Mouse (Mus musculus) MEL (cell line): ENCODE measurements around the gene Kcnn1. TPM values are rescaled to one million over a fixed set of nuclear protein-coding genes. Genes with fewer than 3 reads are reported as not detected.
A peak's percentile ranks its signal among the peaks of the same experiment; 100 is the strongest.

ENCODE experiments used
- DNase-seq: peaks from one replicate; pipeline ENCODE4 v3.0.0; 2011; ENCODE audit warnings: low read depth, low spot score
- H3K27ac ChIP-seq: 2 replicates; pipeline ENCODE4 v1.5.1; 2012; ENCODE audit warnings: low read depth, mild to moderate bottlenecking, control low read depth, low read length, moderate library complexity; ENCODE audit not compliant: control insufficient read depth
- H3K27me3 ChIP-seq, 2 experiments: fragments of 150-350 bp in 1 of 2; sonication (generic) in 1 of 2; 2 replicates each; pipeline ENCODE4 v1.6.1; 2012; ENCODE audit warnings: low read length in 2 of 2, mild to moderate bottlenecking in 2 of 2, improper control_type of control experiment in 1 of 2, moderate library complexity in 1 of 2; ENCODE audit not compliant: insufficient read depth in 2 of 2, control insufficient read depth in 1 of 2
- H3K36me3 ChIP-seq, 2 experiments: 2 replicates each; pipeline ENCODE4 v1.6.1; 2012 to 2014; ENCODE audit warnings: low read length in 2 of 2, improper control_type of control experiment in 1 of 2, inconsistent platforms in 1 of 2, mild to moderate bottlenecking in 1 of 2; ENCODE audit not compliant: insufficient read depth in 2 of 2, control insufficient read depth in 1 of 2
- H3K4me1 ChIP-seq, 2 experiments: fragments of 150-350 bp in 1 of 2; sonication (generic) in 1 of 2; 2 replicates each; pipeline ENCODE4 v1.6.1; 2012; ENCODE audit warnings: low read length in 2 of 2, improper control_type of control experiment in 1 of 2, mild to moderate bottlenecking in 1 of 2; ENCODE audit not compliant: insufficient read depth in 2 of 2, control insufficient read depth in 1 of 2
- H3K4me3 ChIP-seq, 2 experiments: fragments of 150-350 bp in 1 of 2; sonication (generic) in 1 of 2; 2 replicates each; pipeline ENCODE4 v1.5.1; 2012; ENCODE audit warnings: low read depth in 2 of 2, low read length in 2 of 2, mild to moderate bottlenecking in 2 of 2, moderate library complexity in 2 of 2, control low read depth in 1 of 2, improper control_type of control experiment in 1 of 2; ENCODE audit not compliant: control insufficient read depth in 1 of 2, insufficient read depth in 1 of 2
- H3K79me2 ChIP-seq: 2 replicates; pipeline ENCODE4 v1.6.1; 2012; ENCODE audit warnings: mild to moderate bottlenecking, low read length, moderate library complexity; ENCODE audit not compliant: control insufficient read depth, poor library complexity, insufficient read depth
- H3K9ac ChIP-seq: 2 replicates; pipeline ENCODE4 v1.6.1; 2012; ENCODE audit warnings: low read depth, mild to moderate bottlenecking, control low read depth, low read length, moderate library complexity; ENCODE audit not compliant: control insufficient read depth, poor library complexity, severe bottlenecking
- H3K9me3 ChIP-seq: fragments of 150-350 bp; sonication (generic); replicated peaks from 2 replicates; pipeline ENCODE4 v1.6.1; 2012; ENCODE audit warnings: mild to moderate bottlenecking, low read length, improper control_type of control experiment, moderate library complexity; ENCODE audit not compliant: insufficient read depth
- CHD1 ChIP-seq: IDR thresholded peaks from 2 replicates; pipeline ENCODE4 v1.6.1; 2012; ENCODE audit warnings: low read depth, mild to moderate bottlenecking, inconsistent platforms, low read length, improper control_type of control experiment
- CTCF ChIP-seq, 3 experiments: IDR thresholded peaks in 2 of 3; conservative IDR thresholded peaks in 1 of 3; 2 replicates each; pipeline ENCODE4 v1.5.1; 2011 to 2012; ENCODE audit warnings: low read length in 3 of 3, low read depth in 2 of 3, mild to moderate bottlenecking in 2 of 3, improper control_type of control experiment in 1 of 3, inconsistent platforms in 1 of 3, mixed read lengths in 1 of 3, moderate library complexity in 1 of 3; ENCODE audit not compliant: control insufficient read depth in 1 of 3, insufficient read depth in 1 of 3, poor library complexity in 1 of 3, severe bottlenecking in 1 of 3
- ELF1 ChIP-seq: IDR thresholded peaks from 2 replicates; pipeline ENCODE4 v1.6.1; 2014; ENCODE audit warnings: low read depth, mild to moderate bottlenecking, inconsistent platforms, low read length, improper control_type of control experiment, moderate library complexity
- GATA1 ChIP-seq: IDR thresholded peaks from 2 replicates; pipeline ENCODE4 v1.6.1; 2011; ENCODE audit warnings: low read depth, low read length, improper control_type of control experiment
- HCFC1 ChIP-seq: IDR thresholded peaks from 2 replicates; pipeline ENCODE4 v1.6.1; 2012; ENCODE audit warnings: low read depth, mild to moderate bottlenecking, inconsistent platforms, low read length, improper control_type of control experiment, moderate library complexity
- MAZ ChIP-seq: IDR thresholded peaks from 2 replicates; pipeline ENCODE4 v1.6.1; 2012; ENCODE audit warnings: low read depth, mild to moderate bottlenecking, inconsistent platforms, low read length, improper control_type of control experiment
- MXI1 ChIP-seq: IDR thresholded peaks from 2 replicates; pipeline ENCODE4 v1.6.1; 2011; ENCODE audit warnings: mild to moderate bottlenecking, low read depth, low read length, improper control_type of control experiment
- MYC ChIP-seq: IDR thresholded peaks from 2 replicates; pipeline ENCODE4 v1.6.1; 2011; ENCODE audit warnings: low read depth, mild to moderate bottlenecking, low read length, improper control_type of control experiment, moderate library complexity
- POLR2A ChIP-seq, 2 experiments: IDR thresholded peaks; 2 replicates each; pipeline ENCODE4 v1.6.1; 2011 to 2012; ENCODE audit warnings: low read length in 2 of 2, mild to moderate bottlenecking in 2 of 2, control low read depth in 1 of 2, improper control_type of control experiment in 1 of 2, low read depth in 1 of 2, moderate library complexity in 1 of 2; ENCODE audit not compliant: control insufficient read depth in 1 of 2, insufficient read depth in 1 of 2, poor library complexity in 1 of 2
- RAD21 ChIP-seq: IDR thresholded peaks from 2 replicates; pipeline ENCODE4 v1.6.1; 2011; ENCODE audit warnings: mild to moderate bottlenecking, low read depth, low read length, improper control_type of control experiment
- RCOR1 ChIP-seq: IDR thresholded peaks from 2 replicates; pipeline ENCODE4 v1.6.1; 2012; ENCODE audit warnings: low read depth, mild to moderate bottlenecking, inconsistent platforms, low read length, improper control_type of control experiment
- SMC3 ChIP-seq: IDR thresholded peaks from 2 replicates; pipeline ENCODE4 v1.6.1; 2011; ENCODE audit warnings: low read depth, low read length, improper control_type of control experiment
- TAL1 ChIP-seq: IDR thresholded peaks from 2 replicates; pipeline ENCODE4 v1.6.1; 2012; ENCODE audit warnings: mild to moderate bottlenecking, inconsistent platforms, low read length, moderate library complexity, mixed read lengths
- TCF12 ChIP-seq: IDR thresholded peaks from 2 replicates; pipeline ENCODE4 v1.6.1; 2014; ENCODE audit warnings: low read depth, mild to moderate bottlenecking, inconsistent platforms, low read length, improper control_type of control experiment, moderate library complexity
- UBTF ChIP-seq: IDR thresholded peaks from 2 replicates; pipeline ENCODE4 v1.6.1; 2012; ENCODE audit warnings: low read depth, mild to moderate bottlenecking, inconsistent platforms, low read length, improper control_type of control experiment, moderate library complexity, borderline replicate concordance; ENCODE audit not compliant: insufficient read depth
- ZC3H11A ChIP-seq: IDR thresholded peaks from 2 replicates; pipeline ENCODE4 v1.6.1; 2012; ENCODE audit warnings: low read depth, mild to moderate bottlenecking, inconsistent platforms, low read length, improper control_type of control experiment
- ZNF384 ChIP-seq: IDR thresholded peaks from 2 replicates; pipeline ENCODE4 v1.6.1; 2012; ENCODE audit warnings: low read depth, mild to moderate bottlenecking, inconsistent platforms, low read length, improper control_type of control experiment
- polyA plus RNA-seq, 2 experiments: library from polyadenylated mRNA; stranded (reverse) in 1 of 2; unstranded in 1 of 2; fragments of >175 nt in 1 of 2; fragments of >200 nt in 1 of 2; gene quantifications; 2 replicates each; pipeline versions ENCODE4 v1.2.1 to v1.2.4; 2012; ENCODE audit warnings: low replicate concordance in 2 of 2, low read depth in 1 of 2; ENCODE audit not compliant: insufficient read length in 2 of 2, insufficient read depth in 1 of 2, missing spikeins in 1 of 2
- total RNA-seq: library from RNA; depleted of rRNA; stranded (reverse); fragments of 300-350 nt; gene quantifications from 2 replicates; pipeline ENCODE4 v1.2.3, GENCODE M21; 2012

Kcnn1 gene
- total and polyA plus RNA-seq, 3 experiments: 8.9 to 10.7 TPM; not detected in 1

DNA sequence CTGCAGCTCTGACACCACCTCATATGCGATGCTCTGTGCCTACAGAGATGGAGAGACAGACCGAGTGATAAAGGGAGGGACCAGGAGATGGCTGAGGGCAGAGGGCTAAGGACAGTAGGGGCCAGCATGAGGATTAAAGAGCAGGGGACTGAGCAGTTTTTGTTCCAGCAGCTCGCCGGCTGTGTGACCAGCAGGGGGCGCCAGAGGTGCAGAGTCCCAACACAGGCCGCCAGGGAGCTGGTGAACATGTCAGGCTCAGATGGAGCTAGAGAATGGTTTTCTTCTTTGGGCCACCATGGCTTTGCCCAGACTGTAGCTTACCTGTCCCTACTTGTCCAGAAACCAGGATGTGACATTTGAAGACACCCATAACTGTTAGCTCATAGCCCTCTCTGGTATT, 18.5 kb downstream of the Kcnn1 start:
- peak; percentile 93 for TF ChIP-seq SMC3
- TF ChIP-seq RAD21: peak; percentile 79
- TF ChIP-seq ELF1: no peak
- TF ChIP-seq MXI1: no peak
- TF ChIP-seq CTCF (IDR thresholded peaks at IDR 0.05 in 2 of 3, conservative IDR thresholded peaks at IDR 0.05 in 1 of 3; ENCODE audit: control insufficient read depth in 1 of 3, insufficient read depth in 1 of 3, low read depth in 2 of 3, low read length in 3 of 3, poor library complexity in 1 of 3, severe bottlenecking in 1 of 3): peak; percentile 88 to 100 (median 96)
- TF ChIP-seq ZC3H11A: peak; percentile 74
- TF ChIP-seq, all 39 proteins: peak for 4
- Histone ChIP-seq H3K79me2 (no peaks in the 10 kb centered on the region; the same call in 1 of the 2 replicates), H3K9me3 (no peaks in the 10 kb centered on the region), H3K4me1 (peaks cover 0 to 7% of the 10 kb centered on the region in 2 experiments; a peak in 1 of 4 replicates), H3K4me3 (no peak overlapping the region), H3K36me3 (peaks cover 0 to 11% of the 10 kb centered on the region in 2 experiments; a peak in 2 of 4 replicates), H3K27ac (no peak overlapping the region), H3K27me3 (no peaks in the 10 kb centered on the region), H3K9ac (no peak overlapping the region)
- DNase-seq: peak; percentile 88

GRCm38 (mm10) chr8:70843941-70844340, 19.1 kb downstream of the Kcnn1 start:
- no peaks in the 10 kb centered on the region for H3K9me3 ChIP-seq
- no peaks in the 10 kb centered on the region; the same call in 1 of the 2 replicates for H3K79me2 ChIP-seq
- no peak overlapping the region for H3K27ac ChIP-seq
- H3K27me3 ChIP-seq: no peaks in the 10 kb centered on the region
- H3K9ac ChIP-seq: no peak overlapping the region
- peaks cover 0 to 7% of the 10 kb centered on the region in 2 experiments; a peak in 1 of 4 replicates for H3K4me1 ChIP-seq
- peaks cover 0 to 11% of the 10 kb centered on the region in 2 experiments; a peak in 2 of 4 replicates for H3K36me3 ChIP-seq
- no peak overlapping the region for H3K4me3 ChIP-seq
- TF ChIP-seq MYC (no peak), RCOR1 (no peak), ZNF384 (no peak), TAL1 (no peak), CHD1 (no peak), MAZ (no peak), SMC3 (no peak), POLR2A (IDR thresholded peaks at IDR 0.05; ENCODE audit: control insufficient read depth in 1 of 2, insufficient read depth in 1 of 2, low read depth in 1 of 2, low read length in 2 of 2, poor library complexity in 1 of 2) (no peak)
- DNase-seq: no peak

GRCm38 (mm10) chr8:70843214-70843773, 19.8 kb downstream of the Kcnn1 start:
- no peak overlapping the region for H3K4me3 ChIP-seq
- no peak overlapping the region for H3K27ac ChIP-seq
- H3K9me3 ChIP-seq: no peaks in the 10 kb centered on the region
- H3K4me1 ChIP-seq: peaks cover 0 to 7% of the 10 kb centered on the region in 2 experiments; a peak in 1 of 4 replicates
- no peaks in the 10 kb centered on the region for H3K27me3 ChIP-seq
- TF ChIP-seq TAL1: peak; percentile 38
- TF ChIP-seq TCF12: peak; percentile 10; the same call in 1 of the 2 replicates
- no peak for TF ChIP-seq MXI1
- no peak for TF ChIP-seq UBTF
- no peak for TF ChIP-seq HCFC1
- peak; percentile 39; the same call in 1 of the 2 replicates for TF ChIP-seq GATA1
- DNase-seq: peak; percentile 29
- H3K79me2 ChIP-seq: no peaks in the 10 kb centered on the region; the same call in 1 of the 2 replicates
- no peak overlapping the region for H3K9ac ChIP-seq
- H3K36me3 ChIP-seq: peaks cover 0 to 11% of the 10 kb centered on the region in 2 experiments; a peak in 2 of 4 replicates
